Mouse (Mus musculus) kidney, embryonic 14.5 days (tissue): Measurements from ENCODE around the gene Sema6d. TPM values are rescaled to one million over a fixed set of nuclear protein-coding genes. Genes with fewer than 3 reads are reported as not detected.

Experiments
- ATAC-seq: fragments of 200-750 bp; cut with Nextera tagmentation; 2 replicates; pipeline ENCODE4 v1.8.0; 2017; ENCODE audit warnings: moderate number of reproducible peaks, mild to moderate bottlenecking, moderate TSS enrichment, moderate library complexity; ENCODE audit not compliant: low FRiP score, low TSS enrichment
- H3K27ac ChIP-seq: fragments of 300-500 bp; sonication (generic); 2 replicates; pipeline ENCODE4 v1.5.1; 2014; ENCODE audit warnings: low read depth, mild to moderate bottlenecking, low read length, moderate library complexity, mixed read lengths
- H3K27me3 ChIP-seq: fragments of 300-500 bp; sonication (generic); 2 replicates; pipeline ENCODE4 v1.6.1; 2014; ENCODE audit warnings: mild to moderate bottlenecking, low read length; ENCODE audit not compliant: control insufficient read depth, insufficient read depth
- H3K36me3 ChIP-seq: fragments of 300-500 bp; sonication (generic); 2 replicates; pipeline ENCODE4 v1.6.1; 2014; ENCODE audit warnings: low read length, mixed read lengths; ENCODE audit not compliant: control insufficient read depth, insufficient read depth
- H3K4me1 ChIP-seq: fragments of 300-500 bp; sonication (generic); 2 replicates; pipeline ENCODE4 v1.6.1; 2014; ENCODE audit warnings: low read length, mixed read lengths; ENCODE audit not compliant: control insufficient read depth, insufficient read depth
- H3K4me2 ChIP-seq: fragments of 300-500 bp; sonication (generic); replicated peaks from 2 replicates; pipeline ENCODE4 v1.6.1; 2014; ENCODE audit warnings: low read depth, mild to moderate bottlenecking, low read length
- H3K4me3 ChIP-seq: fragments of 300-500 bp; sonication (generic); 2 replicates; pipeline ENCODE4 v1.5.1; 2014; ENCODE audit warnings: mild to moderate bottlenecking, low read length
- H3K9ac ChIP-seq: fragments of 300-500 bp; sonication (generic); 2 replicates; pipeline ENCODE4 v1.6.1; 2014; ENCODE audit warnings: low read depth, mild to moderate bottlenecking, low read length, moderate library complexity
- H3K9me3 ChIP-seq: fragments of 300-500 bp; sonication (generic); 2 replicates; pipeline ENCODE4 v1.6.1; 2016; ENCODE audit warnings: low read length; ENCODE audit not compliant: control insufficient read depth
- WGBS: fragments of 180-500 bp; shearing (Covaris S2); extraction: QIAGEN DNeasy Blood & Tissue Kit; methylation state at CpG from one replicate; pipeline ENCODE4 v1.1.7; 2014; 5-methylcytosine and 5-hydroxymethylcytosine counted together
- polyA plus RNA-seq: library from polyadenylated mRNA; unstranded; fragments of >200 nt; fragmentation: Nextera tagmentation; extraction: Ambion mirVana; gene quantifications from 2 replicates; pipeline ENCODE4 v1.2.1, GENCODE M21; 2014

The Sema6d gene
- polyA plus RNA-seq, 1 experiment from 2014 or later = 11.8 TPM

DNA sequence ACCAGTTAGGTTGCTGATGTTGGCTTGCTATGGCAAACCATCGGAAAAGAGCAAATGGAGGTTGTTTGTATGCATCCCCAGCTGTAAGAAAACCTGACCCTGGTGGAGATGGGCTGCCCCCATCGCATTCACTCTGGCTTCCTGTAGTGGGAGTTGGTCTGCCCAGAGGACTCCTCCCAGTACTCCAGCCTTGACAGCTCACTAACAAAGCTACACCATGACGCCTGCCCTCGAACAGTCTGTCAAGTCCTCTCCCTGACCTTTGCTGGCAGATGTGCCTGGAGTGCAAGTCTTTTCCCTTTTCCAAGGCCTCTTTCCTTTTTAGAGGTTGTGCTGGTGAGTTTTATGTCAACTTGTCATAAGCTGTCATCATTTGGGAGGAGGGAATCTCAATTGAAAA, 388.8 kb downstream of the Sema6d start:
- 71% methylated on average over 4 of the region's 4 CpGs for WGBS
- ATAC-seq = no peak

DNA sequence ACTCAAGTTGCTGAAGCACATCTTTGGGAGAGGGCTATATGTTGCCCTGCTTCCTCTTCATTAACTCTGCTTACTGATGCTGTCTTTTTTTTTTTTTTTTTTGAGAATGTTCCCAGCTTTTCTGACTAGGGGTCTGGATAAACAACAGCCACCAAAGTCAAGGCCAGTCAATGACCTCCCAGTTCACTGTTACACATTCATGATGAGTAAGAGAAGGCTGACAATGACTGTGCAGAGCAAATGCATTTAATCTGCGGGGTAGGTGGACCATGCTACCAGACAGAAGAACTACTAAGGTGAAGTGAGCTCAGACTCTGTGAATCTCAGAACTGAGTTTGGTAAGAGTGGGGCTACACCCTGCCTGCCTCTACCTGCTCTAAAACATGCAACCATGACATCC, 396.0 kb downstream of the Sema6d start:
- ATAC-seq = no peak
- Histone ChIP-seq H3K27ac (no peak overlapping the region), H3K27me3 (no peaks in the 10 kb centered on the region), H3K36me3 (no peaks in the 10 kb centered on the region), H3K4me1 (no peaks in the 10 kb centered on the region), H3K4me3 (no peak overlapping the region), H3K9me3 (no peaks in the 10 kb centered on the region), H3K4me2 (no peak overlapping the region), H3K9ac (no peak overlapping the region)
- 96% methylated on average over 1 of the region's 1 CpGs for whole genome bisulfite sequencing

More for the DNA sequence above, 388.8 kb downstream of the Sema6d start:
- Histone ChIP-seq H3K4me3 (no peak overlapping the region), H3K4me2 (no peak overlapping the region), H3K9ac (no peak overlapping the region), H3K9me3 (no peaks in the 10 kb centered on the region), H3K4me1 (no peaks in the 10 kb centered on the region), H3K27ac (no peak overlapping the region), H3K36me3 (no peaks in the 10 kb centered on the region), H3K27me3 (no peaks in the 10 kb centered on the region)

DNA sequence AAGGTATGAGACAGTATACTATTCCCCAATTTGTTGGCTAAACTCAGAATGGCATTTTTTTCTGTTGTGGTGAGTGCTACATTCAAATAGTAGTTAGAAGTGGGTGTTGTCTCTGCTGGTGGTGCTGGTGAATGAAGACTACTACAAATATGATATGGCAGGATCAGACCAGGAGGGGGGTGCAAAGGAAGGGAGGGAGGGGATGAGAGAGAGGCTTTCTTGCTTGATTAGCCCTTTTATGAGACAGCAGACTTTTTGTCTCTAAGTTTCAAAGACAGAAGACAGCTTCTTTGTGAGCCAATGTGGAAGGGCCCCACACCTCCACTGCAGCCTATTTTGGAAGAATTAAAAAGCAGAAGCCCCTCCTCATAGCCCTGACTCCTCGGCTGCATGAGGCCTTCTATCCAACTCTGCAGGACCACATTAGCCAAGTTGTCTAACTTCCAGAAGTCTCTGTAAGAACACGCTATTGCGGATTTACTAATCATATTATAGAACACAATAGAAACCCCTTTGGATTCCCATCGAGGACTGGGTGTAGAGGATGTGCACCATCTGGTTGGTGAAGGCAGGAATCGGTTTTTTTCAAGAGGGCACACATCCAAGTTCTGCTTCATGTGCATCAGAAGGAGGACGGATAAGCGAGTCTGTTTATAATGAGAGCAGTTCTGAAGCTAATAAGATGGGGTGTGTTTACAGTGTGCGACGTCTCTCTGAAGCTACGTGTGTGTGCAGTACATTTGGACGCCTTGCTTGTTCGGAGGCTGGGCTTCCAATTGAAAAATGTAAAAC, 400.4 kb downstream of the Sema6d start:
- Histone ChIP-seq H3K4me2 (no peak overlapping the region), H3K9me3 (no peaks in the 10 kb centered on the region), H3K27me3 (no peaks in the 10 kb centered on the region), H3K4me1 (no peaks in the 10 kb centered on the region), H3K36me3 (no peaks in the 10 kb centered on the region), H3K27ac (no peak overlapping the region), H3K4me3 (no peak overlapping the region), H3K9ac (no peak overlapping the region)
- no peak for ATAC-seq
- whole genome bisulfite sequencing = 91% methylated on average over 12 of the region's 12 CpGs

DNA sequence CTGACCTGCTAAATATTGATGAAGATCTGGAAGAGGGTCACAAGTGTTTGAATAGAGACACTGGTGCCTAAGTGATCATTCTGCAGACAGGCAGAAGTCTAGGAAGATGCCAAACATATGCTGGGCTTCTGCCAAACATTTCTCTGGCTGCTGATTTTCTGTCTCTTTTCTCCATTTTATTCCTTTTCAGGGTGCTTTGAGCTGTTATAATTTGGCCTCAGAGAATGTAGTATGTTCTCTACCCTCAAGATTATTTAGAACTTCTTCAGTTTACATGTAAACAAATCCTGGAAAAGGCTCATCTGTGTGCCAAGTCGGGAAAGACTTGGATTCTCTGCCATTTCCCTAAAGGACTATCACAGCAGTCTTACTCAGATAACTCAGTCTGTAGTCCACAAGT, 406.0 kb downstream of the Sema6d start:
- no peak for ATAC-seq
- H3K4me1 ChIP-seq = no peaks in the 10 kb centered on the region
- no peaks in the 10 kb centered on the region for H3K9me3 ChIP-seq
- no peak overlapping the region for H3K4me2 ChIP-seq
- H3K36me3 ChIP-seq = no peaks in the 10 kb centered on the region
- no peak overlapping the region for H3K27ac ChIP-seq
- H3K27me3 ChIP-seq = no peaks in the 10 kb centered on the region
- WGBS = 82% methylated on average over 1 of the region's 1 CpGs
- no peak overlapping the region for H3K9ac ChIP-seq
- no peak overlapping the region for H3K4me3 ChIP-seq

DNA sequence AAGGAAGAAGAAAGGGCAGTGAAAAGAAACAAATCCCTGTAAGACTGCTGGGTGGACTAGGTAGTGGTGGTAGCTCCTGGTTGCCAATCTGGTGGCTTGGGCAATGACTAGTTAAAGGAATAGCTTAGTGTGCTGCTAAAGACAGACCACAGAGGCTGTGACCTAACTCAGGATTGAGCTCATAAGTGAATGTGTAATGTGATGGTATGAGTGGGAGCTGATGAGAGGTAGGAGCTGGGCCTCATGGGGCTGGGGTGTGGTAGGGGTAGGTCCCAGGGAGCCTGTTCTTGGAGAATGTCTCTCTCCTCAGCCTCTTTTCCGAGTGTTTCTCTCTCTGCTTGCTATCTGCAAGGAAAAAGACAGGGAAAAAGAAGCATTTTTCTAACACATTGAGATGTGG, 409.9 kb downstream of the Sema6d start:
- no peak overlapping the region for H3K4me2 ChIP-seq
- H3K9me3 ChIP-seq = no peaks in the 10 kb centered on the region
- WGBS = 75% methylated on average over 1 of the region's 1 CpGs
- no peaks in the 10 kb centered on the region for H3K36me3 ChIP-seq
- no peak overlapping the region for H3K27ac ChIP-seq
- no peak overlapping the region for H3K4me3 ChIP-seq
- H3K9ac ChIP-seq = no peak overlapping the region
- H3K4me1 ChIP-seq = no peaks in the 10 kb centered on the region
- no peak for ATAC-seq
- no peaks in the 10 kb centered on the region for H3K27me3 ChIP-seq

DNA sequence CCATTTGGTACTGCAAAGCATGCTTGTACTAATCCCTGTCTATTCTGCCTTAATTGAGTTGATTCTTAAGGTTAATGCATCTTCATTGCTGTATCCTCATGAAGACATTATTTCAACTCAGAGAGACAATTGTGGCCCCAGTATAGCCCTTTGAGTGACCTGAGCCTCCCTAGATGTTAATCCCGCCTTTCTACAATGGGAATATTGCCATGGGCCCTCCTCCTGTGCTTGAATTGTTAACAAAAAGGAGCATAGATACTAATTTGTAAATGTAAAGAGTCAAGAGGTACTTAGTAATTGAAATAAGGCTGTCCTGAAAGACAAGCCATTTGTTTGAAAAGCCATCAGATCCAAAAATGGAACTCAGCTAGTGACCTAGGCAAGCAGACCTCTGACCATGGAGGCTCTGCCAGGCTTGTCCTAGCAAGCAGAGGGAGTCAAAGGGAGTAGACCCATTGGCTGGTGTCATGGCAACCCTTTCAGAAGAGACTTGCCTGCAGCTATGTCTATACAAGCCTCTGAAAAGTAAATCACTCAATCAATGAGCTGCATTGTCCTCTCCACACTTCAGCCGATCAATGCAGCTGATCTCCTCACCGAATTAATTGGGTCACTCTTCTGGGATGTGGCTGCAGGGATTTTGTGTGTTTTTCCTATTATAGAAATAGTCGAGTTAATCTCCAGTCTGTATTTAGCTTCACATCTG, 416.2 kb downstream of the Sema6d start:
- no peak overlapping the region for H3K27ac ChIP-seq
- 75% methylated on average over 4 of the region's 4 CpGs for WGBS
- ATAC-seq = no peak

DNA sequence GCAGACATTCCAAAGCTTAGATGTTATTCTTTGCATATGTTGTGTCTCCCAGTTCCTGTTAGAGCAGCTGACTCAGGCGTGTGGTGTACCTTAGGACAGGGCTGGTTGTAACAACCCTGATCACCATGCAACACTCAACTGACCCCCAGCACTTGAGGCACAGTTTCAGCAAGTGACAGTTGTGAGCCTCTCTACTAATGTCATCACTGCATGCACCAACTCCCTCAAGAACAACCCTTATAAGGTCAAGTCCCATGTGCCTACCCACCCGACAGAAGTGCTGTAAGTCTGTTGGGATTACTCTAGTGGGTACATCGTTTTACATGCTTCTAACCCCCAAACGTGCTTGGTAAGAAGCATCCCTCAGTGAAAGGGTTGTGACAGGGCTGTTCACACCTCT, 418.0 kb downstream of the Sema6d start:
- H3K4me1 ChIP-seq = no peaks in the 10 kb centered on the region
- ATAC-seq = no peak
- H3K27ac ChIP-seq = no peak overlapping the region
- no peak overlapping the region for H3K4me2 ChIP-seq
- H3K9ac ChIP-seq = no peak overlapping the region
- H3K9me3 ChIP-seq = no peaks in the 10 kb centered on the region
- no peaks in the 10 kb centered on the region for H3K36me3 ChIP-seq
- no peak overlapping the region for H3K4me3 ChIP-seq
- H3K27me3 ChIP-seq = no peaks in the 10 kb centered on the region
- 82% methylated on average over 4 of the region's 4 CpGs for WGBS

More for the DNA sequence above, 416.2 kb downstream of the Sema6d start:
- Histone ChIP-seq H3K27me3 (no peaks in the 10 kb centered on the region), H3K4me1 (no peaks in the 10 kb centered on the region), H3K9ac (no peak overlapping the region), H3K4me2 (no peak overlapping the region), H3K4me3 (no peak overlapping the region), H3K36me3 (no peaks in the 10 kb centered on the region), H3K9me3 (no peaks in the 10 kb centered on the region)

DNA sequence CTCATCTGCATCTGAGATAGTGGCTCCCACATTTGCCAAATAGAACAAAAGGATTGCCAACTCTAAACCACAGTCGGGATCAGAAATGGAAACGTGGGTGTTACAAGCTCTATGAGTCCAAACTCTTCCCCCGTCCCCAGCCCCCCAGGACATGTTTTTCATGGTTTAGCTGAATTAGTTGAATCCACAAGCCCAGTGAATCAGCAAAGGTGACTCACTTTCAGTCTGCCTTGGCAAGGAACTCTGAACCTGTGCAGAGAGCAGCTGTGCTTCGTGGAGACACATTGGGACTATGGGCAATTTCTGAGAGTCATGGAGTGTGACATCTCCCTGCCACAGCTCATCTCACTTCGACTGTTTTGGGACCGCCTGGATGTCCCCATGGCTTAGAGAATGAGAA, 419.7 kb downstream of the Sema6d start:
- WGBS = 80% methylated on average over 6 of the region's 6 CpGs
- H3K9ac ChIP-seq = no peak overlapping the region
- H3K27ac ChIP-seq = no peak overlapping the region
- H3K4me3 ChIP-seq = no peak overlapping the region
- H3K4me1 ChIP-seq = no peaks in the 10 kb centered on the region
- no peaks in the 10 kb centered on the region for H3K36me3 ChIP-seq
- ATAC-seq = no peak
- H3K4me2 ChIP-seq = no peak overlapping the region
- no peaks in the 10 kb centered on the region for H3K9me3 ChIP-seq
- no peaks in the 10 kb centered on the region for H3K27me3 ChIP-seq

DNA sequence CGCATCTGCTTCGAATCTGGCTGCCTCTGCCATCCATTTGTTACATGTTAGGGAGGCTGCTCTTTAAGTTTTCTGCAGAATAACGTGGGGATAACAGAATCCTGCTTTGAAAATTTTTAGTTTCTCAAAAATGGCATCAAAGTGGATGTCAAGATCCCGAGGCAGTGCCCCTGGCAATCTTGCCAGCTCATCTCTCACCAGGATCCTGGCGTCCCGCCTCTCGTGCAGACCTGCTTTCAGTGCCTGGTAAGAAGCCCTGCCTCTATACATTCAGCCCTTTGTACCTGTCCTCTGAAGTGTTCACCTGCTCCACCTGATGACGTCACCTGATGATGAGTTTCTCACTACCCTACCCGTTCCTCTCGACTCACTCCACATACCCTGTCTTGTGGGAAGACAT, 422.1 kb downstream of the Sema6d start:
- no peak overlapping the region for H3K27ac ChIP-seq
- H3K4me2 ChIP-seq = no peak overlapping the region
- no peak overlapping the region for H3K9ac ChIP-seq
- H3K9me3 ChIP-seq = no peaks in the 10 kb centered on the region
- no peak overlapping the region for H3K4me3 ChIP-seq
- H3K36me3 ChIP-seq = no peaks in the 10 kb centered on the region
- no peaks in the 10 kb centered on the region for H3K4me1 ChIP-seq
- H3K27me3 ChIP-seq = no peaks in the 10 kb centered on the region
- 90% methylated on average over 10 of the region's 10 CpGs for WGBS
- no peak for ATAC-seq
